Mouse (Mus musculus): Measurements from ENCODE around the gene Dstyk. TPM values are rescaled to one million over a fixed set of nuclear protein-coding genes. Genes with fewer than 3 reads are reported as not detected.
"Not testable (repeated sequence)": the region's sequence is repeated elsewhere in the genome, so short reads cannot be mapped to it uniquely, and the experiment has no call there.

Dstyk gene
- total and polyA plus RNA-seq, 3 experiments, result 0.12 to 0.59 (median 0.21) TPM

- Histone ChIP-seq H3K27ac (ENCODE audit: insufficient read depth, low read depth) (no peak overlapping the region), H3K4me1 (ENCODE audit: control insufficient read depth in 1 of 2, insufficient read depth in 2 of 2) (peaks cover 0 to 5% of the 10 kb centered on the region in 2 experiments; a peak in 1 of 4 replicates), H3K9me3 (replicated peaks; ENCODE audit: low read length) (no peaks in the 10 kb centered on the region), H3K4me2 (ENCODE audit: insufficient read depth, low read depth, poor library complexity, severe bottlenecking) (no peak overlapping the region), H3K79me2 (replicated peaks; ENCODE audit: control insufficient read depth, extremely low read depth, insufficient read depth, poor library complexity, severe bottlenecking) (no peaks in the 10 kb centered on the region), H3K9ac (ENCODE audit: insufficient read depth, low read depth) (no peak overlapping the region), H3K27me3 (replicated peaks) (no peaks in the 10 kb centered on the region), H3K4me3 (replicated peaks in 1 of 3; ENCODE audit: low read depth in 2 of 3, low read length in 2 of 3, poor library complexity in 1 of 3) (no peak overlapping the region), H3K36me3 (replicated peaks in 1 of 2; ENCODE audit: control insufficient read depth in 1 of 2, insufficient read depth in 1 of 2, low read length in 1 of 2) (peaks cover 0 to 25% of the 10 kb centered on the region in 2 experiments)
- in situ Hi-C loops (cut with MboI; ENCODE audit: low pct_ligation_motif_present, low pct_unique_long_range_greater_than_20kb, low sequenced_read_pairs) (no loop called here), dilution Hi-C loops (cut with MboI; ENCODE audit: extremely low pct_ligation_motif_present, extremely low pct_unique_long_range_greater_than_20kb, low sequenced_read_pairs) (no loop called here)
- DNase-seq (ENCODE audit: extremely low read depth), result no peak
- TF ChIP-seq HCFC1 (IDR thresholded peaks at IDR 0.05; ENCODE audit: low read depth, low read length) (no peak), E2F4 (IDR thresholded peaks at IDR 0.05; ENCODE audit: insufficient replicate concordance, low read depth, low read length) (no peak), CTCF (conservative IDR thresholded peaks at IDR 0.05 in 1 of 2, IDR thresholded peaks at IDR 0.05 in 1 of 2; ENCODE audit: low read depth in 2 of 2, low read length in 2 of 2) (peak in 1 of 2 experiments; percentile 27; a peak in 2 of 4 replicates)
Measured at GRCm38 (mm10) chr1:132469519-132469918, 52.2 kb downstream of the Dstyk start.

- H3K9me3 ChIP-seq (replicated peaks; ENCODE audit: low read length); H3K9ac ChIP-seq (ENCODE audit: insufficient read depth, low read depth); H3K27ac ChIP-seq (ENCODE audit: insufficient read depth, low read depth); H3K4me2 ChIP-seq (ENCODE audit: insufficient read depth, low read depth, poor library complexity, severe bottlenecking); H3K79me2 ChIP-seq (replicated peaks; ENCODE audit: control insufficient read depth, extremely low read depth, insufficient read depth, poor library complexity, severe bottlenecking); H3K27me3 ChIP-seq (replicated peaks); DNase-seq (ENCODE audit: extremely low read depth); H3K4me1 ChIP-seq (ENCODE audit: control insufficient read depth in 1 of 2, insufficient read depth in 2 of 2); dilution Hi-C loops (cut with MboI; ENCODE audit: extremely low pct_ligation_motif_present, extremely low pct_unique_long_range_greater_than_20kb, low sequenced_read_pairs); H3K4me3 ChIP-seq (replicated peaks in 1 of 3; ENCODE audit: low read depth in 2 of 3, low read length in 2 of 3, poor library complexity in 1 of 3); in situ Hi-C loops (cut with MboI; ENCODE audit: low pct_ligation_motif_present, low pct_unique_long_range_greater_than_20kb, low sequenced_read_pairs): not testable (repeated sequence)
- peaks cover 0 to 25% of the 10 kb centered on the region in 2 experiments for H3K36me3 ChIP-seq (replicated peaks in 1 of 2; ENCODE audit: control insufficient read depth in 1 of 2, insufficient read depth in 1 of 2, low read length in 1 of 2)
Measured at GRCm38 (mm10) chr1:132470031-132470430, 52.7 kb downstream of the Dstyk start.

- dilution Hi-C loops (cut with MboI; ENCODE audit: extremely low pct_ligation_motif_present, extremely low pct_unique_long_range_greater_than_20kb, low sequenced_read_pairs), result no loop called here
- H3K36me3 ChIP-seq (replicated peaks in 1 of 2; ENCODE audit: control insufficient read depth in 1 of 2, insufficient read depth in 1 of 2, low read length in 1 of 2), result peaks cover 0 to 23% of the 10 kb centered on the region in 2 experiments
- H3K9me3 ChIP-seq (replicated peaks; ENCODE audit: low read length), result no peaks in the 10 kb centered on the region
- no peaks in the 10 kb centered on the region for H3K27me3 ChIP-seq (replicated peaks)
- in situ Hi-C loops (cut with MboI; ENCODE audit: low pct_ligation_motif_present, low pct_unique_long_range_greater_than_20kb, low sequenced_read_pairs), result no loop called here
- peaks cover 0 to 13% of the 10 kb centered on the region in 2 experiments; a peak in 2 of 4 replicates for H3K4me1 ChIP-seq (ENCODE audit: control insufficient read depth in 1 of 2, insufficient read depth in 2 of 2)
- peaks cover 5% of the 10 kb centered on the region; the same call in 1 of the 2 replicates for H3K79me2 ChIP-seq (replicated peaks; ENCODE audit: control insufficient read depth, extremely low read depth, insufficient read depth, poor library complexity, severe bottlenecking)
- no peak overlapping the region for H3K4me3 ChIP-seq (replicated peaks in 1 of 3; ENCODE audit: low read depth in 2 of 3, low read length in 2 of 3, poor library complexity in 1 of 3)
- no peak overlapping the region for H3K9ac ChIP-seq (ENCODE audit: insufficient read depth, low read depth)
- DNase-seq (ENCODE audit: extremely low read depth), result no peak
- H3K27ac ChIP-seq (ENCODE audit: insufficient read depth, low read depth), result no peak overlapping the region
- no peak overlapping the region for H3K4me2 ChIP-seq (ENCODE audit: insufficient read depth, low read depth, poor library complexity, severe bottlenecking)
- TF ChIP-seq IRF4 (IDR thresholded peaks at IDR 0.05; ENCODE audit: low read depth, low read length) (no peak), MAFK (IDR thresholded peaks at IDR 0.05; ENCODE audit: insufficient replicate concordance, low read length) (no peak), KAT2A (IDR thresholded peaks at IDR 0.05; ENCODE audit: insufficient replicate concordance, low read length) (no peak), GABPA (IDR thresholded peaks at IDR 0.05; ENCODE audit: insufficient replicate concordance, low read depth, low read length) (no peak), MAZ (IDR thresholded peaks at IDR 0.05; ENCODE audit: low read depth, low read length) (no peak), SIN3A (IDR thresholded peaks at IDR 0.05; ENCODE audit: low read length) (no peak), ZMIZ1 (IDR thresholded peaks at IDR 0.05; ENCODE audit: low read depth, low read length) (no peak), NRF1 (IDR thresholded peaks at IDR 0.05; ENCODE audit: low read depth, low read length) (no peak), JUND (conservative IDR thresholded peaks at IDR 0.05; ENCODE audit: low read depth, low read length) (no peak), MYC (IDR thresholded peaks at IDR 0.05; ENCODE audit: low read depth, low read length) (no peak), E2F4 (IDR thresholded peaks at IDR 0.05; ENCODE audit: insufficient replicate concordance, low read depth, low read length) (no peak), USF1 (IDR thresholded peaks at IDR 0.05; ENCODE audit: low read depth, low read length) (no peak), UBTF (IDR thresholded peaks at IDR 0.05; ENCODE audit: low read depth, low read length) (no peak), CTCF (conservative IDR thresholded peaks at IDR 0.05 in 1 of 2, IDR thresholded peaks at IDR 0.05 in 1 of 2; ENCODE audit: low read depth in 2 of 2, low read length in 2 of 2) (no peak), PAX5 (IDR thresholded peaks at IDR 0.05; ENCODE audit: low read length) (no peak), CHD2 (IDR thresholded peaks at IDR 0.05; ENCODE audit: low read length) (no peak), RCOR1 (conservative IDR thresholded peaks at IDR 0.05; ENCODE audit: low read depth, low read length) (no peak), JUN (IDR thresholded peaks at IDR 0.05; ENCODE audit: insufficient read depth, low read depth, low read length) (no peak)
Measured at GRCm38 (mm10) chr1:132471032-132471431, 53.7 kb downstream of the Dstyk start.

Measured in CH12.LX (cell line).